Mouse (Mus musculus): ENCODE measurements around the gene Gga3. TPM values are rescaled to one million over a fixed set of nuclear protein-coding genes. Genes with fewer than 3 reads are reported as not detected.

The Gga3 gene
- polyA plus RNA-seq, 1 experiment from 2014 or later = 24.7 TPM

DNA sequence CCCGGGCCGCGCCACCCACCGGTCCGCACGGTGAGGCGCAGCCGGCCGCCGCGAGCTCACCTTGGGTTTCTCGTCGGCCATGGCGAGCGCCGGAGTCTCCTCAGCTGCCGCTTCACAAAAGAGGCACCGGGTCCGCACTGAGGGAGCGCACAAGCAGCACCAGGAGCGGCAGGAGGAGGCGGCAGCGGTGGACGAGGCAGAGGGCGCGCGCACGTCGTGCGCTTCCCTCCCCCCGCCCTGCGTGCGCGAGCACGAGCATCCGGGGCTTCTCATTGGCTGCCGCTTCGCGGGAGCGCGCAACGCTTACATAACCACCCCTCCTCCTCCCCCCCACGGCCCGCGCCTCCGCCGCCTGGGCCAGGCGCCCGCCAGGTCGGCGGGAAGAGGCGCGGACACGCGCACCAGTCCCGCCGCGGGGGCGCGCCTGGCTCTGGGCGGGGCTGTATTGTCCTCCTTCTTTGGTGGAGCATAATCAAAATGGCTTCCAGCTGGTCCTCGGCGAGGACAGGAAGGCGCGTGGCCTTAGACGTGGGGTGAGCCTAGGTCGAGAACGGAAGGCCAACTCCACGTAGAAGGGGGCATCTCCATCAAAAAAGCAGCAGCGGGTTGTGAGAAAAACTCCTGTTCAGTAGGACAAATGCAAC, 67.7 kb downstream of the Gga3 start, which contains the start of gene Sumo2:
Sumo2 (minus strand) TSS at position 239 of the 644 bp plus-strand sequence.
- Histone ChIP-seq H3K4me1 (replicated peaks; ENCODE audit: control insufficient read depth, insufficient read depth, low read length) (no peaks in the 10 kb centered on the region), H3K9ac (ENCODE audit: low read depth, low read length) (peak within 1 kb of the TSS; percentile 97), H3K4me2 (replicated peaks; ENCODE audit: low read depth, low read length) (peak within 1 kb of the TSS; percentile 70), H3K36me3 (ENCODE audit: control insufficient read depth, insufficient read depth, low read length) (peaks cover 10% of the 10 kb centered on the region), H3K27ac (ENCODE audit: low read depth, low read length) (peak within 1 kb of the TSS; percentile 100), H3K9me3 (ENCODE audit: control insufficient read depth, low read length) (no peaks in the 10 kb centered on the region), H3K4me3 (ENCODE audit: low read depth, low read length) (peak within 1 kb of the TSS; percentile 94), H3K27me3 (ENCODE audit: control insufficient read depth, insufficient read depth, low read length) (no peaks in the 10 kb centered on the region)
- ATAC-seq (ENCODE audit: low FRiP score) (peak; percentile 95), DNase-seq (ENCODE audit: low spot score) (peak; percentile 100)
- WGBS = 2% methylated on average over 44 of the region's 70 CpGs

- H3K4me2 ChIP-seq (replicated peaks; ENCODE audit: low read depth, low read length) = peak overlapping the region; percentile 70
- no peaks in the 10 kb centered on the region for H3K4me1 ChIP-seq (replicated peaks; ENCODE audit: control insufficient read depth, insufficient read depth, low read length)
- 0% methylated on average over 42 of the region's 84 CpGs for WGBS
- H3K27ac ChIP-seq (ENCODE audit: low read depth, low read length) = peak overlapping the region; percentile 100
- ATAC-seq (ENCODE audit: low FRiP score) = peak; percentile 74
- DNase-seq (ENCODE audit: low spot score) = peak; percentile 78
- peak overlapping the region; percentile 94 for H3K4me3 ChIP-seq (ENCODE audit: low read depth, low read length)
- H3K27me3 ChIP-seq (ENCODE audit: control insufficient read depth, insufficient read depth, low read length) = no peaks in the 10 kb centered on the region
- H3K9ac ChIP-seq (ENCODE audit: low read depth, low read length) = peak overlapping the region; percentile 97
- peaks cover 10% of the 10 kb centered on the region for H3K36me3 ChIP-seq (ENCODE audit: control insufficient read depth, insufficient read depth, low read length)
- no peaks in the 10 kb centered on the region for H3K9me3 ChIP-seq (ENCODE audit: control insufficient read depth, low read length)
Measured at GRCm38 (mm10) chr11:115535401-115536037, 68.3 kb downstream of the Gga3 start.

DNA sequence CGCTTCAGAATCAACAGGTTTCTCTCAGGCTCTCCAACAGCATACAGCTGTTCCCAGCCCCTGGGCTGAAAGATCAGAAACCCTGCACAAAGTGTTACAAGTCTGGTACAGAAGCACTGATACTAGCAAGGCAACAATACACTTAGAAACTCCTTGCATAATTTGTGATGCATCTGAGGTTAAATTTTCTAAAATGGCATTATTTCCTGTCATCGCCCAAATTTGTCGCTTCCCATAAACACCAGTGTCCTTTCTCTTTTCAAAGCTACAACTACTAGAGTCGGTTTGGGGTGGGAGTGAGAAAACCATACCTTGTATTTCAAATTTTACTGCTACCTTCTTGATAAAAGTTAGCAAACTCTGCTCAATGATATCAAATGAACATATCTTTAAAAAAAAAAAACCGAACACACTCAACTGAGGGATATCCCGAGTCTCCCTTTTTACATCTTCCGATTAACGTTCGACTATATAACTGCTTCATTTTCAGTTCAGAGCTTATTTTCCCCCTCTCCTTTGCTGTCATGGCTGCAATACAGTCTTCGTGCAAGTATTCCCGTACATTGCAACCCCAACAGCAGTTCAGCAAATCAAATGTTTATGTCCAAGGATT, 69.0 kb downstream of the Gga3 start:
- DNase-seq (ENCODE audit: low spot score) (no peak), ATAC-seq (ENCODE audit: low FRiP score) (no peak)
- H3K27me3 ChIP-seq (ENCODE audit: control insufficient read depth, insufficient read depth, low read length) = no peaks in the 10 kb centered on the region
- H3K4me2 ChIP-seq (replicated peaks; ENCODE audit: low read depth, low read length) = peak overlapping the region; percentile 70
- H3K9me3 ChIP-seq (ENCODE audit: control insufficient read depth, low read length) = no peaks in the 10 kb centered on the region
- H3K4me3 ChIP-seq (ENCODE audit: low read depth, low read length) = peak overlapping the region; percentile 94
- peak overlapping the region; percentile 97 for H3K9ac ChIP-seq (ENCODE audit: low read depth, low read length)
- peak overlapping the region; percentile 100 for H3K27ac ChIP-seq (ENCODE audit: low read depth, low read length)
- H3K36me3 ChIP-seq (ENCODE audit: control insufficient read depth, insufficient read depth, low read length) = peaks cover 13% of the 10 kb centered on the region
- WGBS = 9% methylated on average over 11 of the region's 11 CpGs
- H3K4me1 ChIP-seq (replicated peaks; ENCODE audit: control insufficient read depth, insufficient read depth, low read length) = no peaks in the 10 kb centered on the region

Other genes with a start within 250 kb of the Gga3 start
- gene Hid1, start 236.3 kb downstream of the Gga3 start, polyA plus RNA-seq (2014; fragmentation: Nextera tagmentation; extraction: Ambion mirVana) = 10.9 and 15.3 TPM in 2 replicates
- gene Cdr2l, start 222.1 kb downstream of the Gga3 start, polyA plus RNA-seq (2014; fragmentation: Nextera tagmentation; extraction: Ambion mirVana) = 19.0 and 20.0 TPM in 2 replicates
- gene Mrpl58, start 200.3 kb downstream of the Gga3 start, polyA plus RNA-seq (2014; fragmentation: Nextera tagmentation; extraction: Ambion mirVana) = 226 and 243 TPM in 2 replicates
- 899 and 905 TPM in 2 replicates for gene Atp5h, start 184.1 kb downstream of the Gga3 start, polyA plus RNA-seq (2014; fragmentation: Nextera tagmentation; extraction: Ambion mirVana)
- gene Kctd2, start 183.9 kb downstream of the Gga3 start, polyA plus RNA-seq (2014; fragmentation: Nextera tagmentation; extraction: Ambion mirVana) = 21.0 and 27.5 TPM in 2 replicates
- gene Trim80, start 163.5 kb downstream of the Gga3 start, polyA plus RNA-seq (2014; fragmentation: Nextera tagmentation; extraction: Ambion mirVana) = not detected in 2 replicates
- 0.11 TPM in 1 of 2 replicates, not detected in the other for gene Slc16a5, start 141.6 kb downstream of the Gga3 start, polyA plus RNA-seq (2014; fragmentation: Nextera tagmentation; extraction: Ambion mirVana)
- 7.5 and 9.0 TPM in 2 replicates for gene Armc7, start 128.4 kb downstream of the Gga3 start, polyA plus RNA-seq (2014; fragmentation: Nextera tagmentation; extraction: Ambion mirVana)
- gene Nt5c, start 112.2 kb downstream of the Gga3 start, polyA plus RNA-seq (2014; fragmentation: Nextera tagmentation; extraction: Ambion mirVana) = 75.8 and 84.6 TPM in 2 replicates
- 990 and 1,006 TPM in 2 replicates for gene Jpt1, start 89.7 kb downstream of the Gga3 start, polyA plus RNA-seq (2014; fragmentation: Nextera tagmentation; extraction: Ambion mirVana)
- gene Sumo2, start 67.8 kb downstream of the Gga3 start, polyA plus RNA-seq (2014; fragmentation: Nextera tagmentation; extraction: Ambion mirVana) = 1,523 and 1,527 TPM in 2 replicates
- 156 and 175 TPM in 2 replicates for gene Nup85, start 39.6 kb downstream of the Gga3 start, polyA plus RNA-seq (2014; fragmentation: Nextera tagmentation; extraction: Ambion mirVana)
- 93.3 and 105 TPM in 2 replicates for gene Mrps7, start 126 bp downstream of the Gga3 start, polyA plus RNA-seq (2014; fragmentation: Nextera tagmentation; extraction: Ambion mirVana)
- 14.2 and 17.7 TPM in 2 replicates for gene Mif4gd, start 8.9 kb upstream of the Gga3 start, polyA plus RNA-seq (2014; fragmentation: Nextera tagmentation; extraction: Ambion mirVana)
- gene Slc25a19, start 24.2 kb upstream of the Gga3 start, polyA plus RNA-seq (2014; fragmentation: Nextera tagmentation; extraction: Ambion mirVana) = 24.9 and 27.1 TPM in 2 replicates
- gene Grb2, start 104.5 kb upstream of the Gga3 start, polyA plus RNA-seq (2014; fragmentation: Nextera tagmentation; extraction: Ambion mirVana) = 76.7 and 79.2 TPM in 2 replicates
- gene Tmem94, start 161.4 kb upstream of the Gga3 start, polyA plus RNA-seq (2014; fragmentation: Nextera tagmentation; extraction: Ambion mirVana) = 15.5 and 16.4 TPM in 2 replicates
- 12.2 and 12.9 TPM in 2 replicates for gene Caskin2, start 209.6 kb upstream of the Gga3 start, polyA plus RNA-seq (2014; fragmentation: Nextera tagmentation; extraction: Ambion mirVana)
- gene Tsen54, start 210.7 kb upstream of the Gga3 start, polyA plus RNA-seq (2014; fragmentation: Nextera tagmentation; extraction: Ambion mirVana) = 17.9 and 21.3 TPM in 2 replicates
- 3.8 and 5.4 TPM in 2 replicates for gene Llgl2, start 220.0 kb upstream of the Gga3 start, polyA plus RNA-seq (2014; fragmentation: Nextera tagmentation; extraction: Ambion mirVana)